Mouse (Mus musculus) midbrain, embryonic 10.5 days (tissue): Measurements from ENCODE around the gene Exoc4. TPM values are rescaled to one million over a fixed set of nuclear protein-coding genes. Genes with fewer than 3 reads are reported as not detected.
A peak's percentile ranks its signal among the peaks of the same experiment; 100 is the strongest.

Experiments
- DNase-seq: peaks from one replicate; pipeline ENCODE4 v3.0.0-alpha.2; 2017; ENCODE audit warnings: low spot score
- H3K27ac ChIP-seq: fragments of 300-500 bp; sonication (generic); replicated peaks from 2 replicates; pipeline ENCODE4 v1.5.1; 2016; ENCODE audit warnings: mild to moderate bottlenecking
- H3K27me3 ChIP-seq: fragments of 300-500 bp; sonication (generic); 2 replicates; pipeline ENCODE4 v1.6.1; 2016; ENCODE audit warnings: low read depth, mild to moderate bottlenecking; ENCODE audit not compliant: poor library complexity, severe bottlenecking
- H3K36me3 ChIP-seq: fragments of 300-500 bp; sonication (generic); 2 replicates; pipeline ENCODE4 v1.6.1; 2016; ENCODE audit warnings: mild to moderate bottlenecking, moderate library complexity
- H3K4me1 ChIP-seq: fragments of 300-500 bp; sonication (generic); 2 replicates; pipeline ENCODE4 v1.6.1; 2016
- H3K4me3 ChIP-seq: fragments of 300-500 bp; sonication (generic); 2 replicates; pipeline ENCODE4 v1.5.1; 2016; ENCODE audit warnings: mild to moderate bottlenecking, moderate library complexity
- H3K9me3 ChIP-seq: fragments of 300-500 bp; sonication (generic); replicated peaks from 2 replicates; pipeline ENCODE4 v1.6.1; 2016; ENCODE audit warnings: mild to moderate bottlenecking
- WGBS: fragments of 180-500 bp; shearing (Covaris S2); methylation state at CpG from one replicate; pipeline ENCODE4 v1.1.7; 2016; 5-methylcytosine and 5-hydroxymethylcytosine counted together
- polyA plus RNA-seq: library from polyadenylated mRNA; unstranded; fragments of >200 nt; fragmentation: Nextera tagmentation; extraction: Ambion mirVana; gene quantifications from 2 replicates; pipeline ENCODE4 v1.2.1, GENCODE M21; 2016

Exoc4 gene
- polyA plus RNA-seq, 1 experiment from 2014 or later = 36.2 TPM

- no peak overlapping the region for H3K27ac ChIP-seq
- no peaks in the 10 kb centered on the region for H3K36me3 ChIP-seq
- no peaks in the 10 kb centered on the region for H3K27me3 ChIP-seq
- 0 out of 2 replicates have a peak, but pooled peaks cover 3% of the 10 kb centered on the region for H3K4me1 ChIP-seq
- no peaks in the 10 kb centered on the region for H3K9me3 ChIP-seq
- no peak for DNase-seq
- no peak overlapping the region for H3K4me3 ChIP-seq
Observed at GRCm38 (mm10) chr6:33761557-33761956, 512.7 kb downstream of the Exoc4 start.

- H3K27ac ChIP-seq = no peak overlapping the region
- H3K4me1 ChIP-seq = 0 out of 2 replicates have a peak, but pooled peaks cover 3% of the 10 kb centered on the region
Observed at GRCm38 (mm10) chr6:33763245-33763644, 514.4 kb downstream of the Exoc4 start.

GRCm38 (mm10) chr6:33763970-33764369 lies 515.1 kb downstream of the Exoc4 start:
- no peaks in the 10 kb centered on the region for H3K27me3 ChIP-seq
- H3K27ac ChIP-seq = 0 out of 2 replicates have a peak overlapping the region, but pooled peaks have one; percentile 28
- DNase-seq = no peak
- H3K4me1 ChIP-seq = 0 out of 2 replicates have a peak, but pooled peaks cover 3% of the 10 kb centered on the region
- no peak overlapping the region for H3K4me3 ChIP-seq
- WGBS = 77% methylated on average over 3 of the region's 3 CpGs
- H3K36me3 ChIP-seq = no peaks in the 10 kb centered on the region
- no peaks in the 10 kb centered on the region for H3K9me3 ChIP-seq

More at GRCm38 (mm10) chr6:33763245-33763644, 514.4 kb downstream of the Exoc4 start:
- Histone ChIP-seq H3K27me3 (no peaks in the 10 kb centered on the region), H3K4me3 (no peak overlapping the region), H3K36me3 (no peaks in the 10 kb centered on the region), H3K9me3 (no peaks in the 10 kb centered on the region)
- DNase-seq = no peak
- 85% methylated on average over 4 of the region's 4 CpGs for WGBS

GRCm38 (mm10) chr6:33769251-33769650 lies 520.4 kb downstream of the Exoc4 start:
- Histone ChIP-seq H3K4me1 (0 out of 2 replicates have a peak, but pooled peaks cover 3% of the 10 kb centered on the region), H3K36me3 (no peaks in the 10 kb centered on the region), H3K9me3 (no peaks in the 10 kb centered on the region), H3K27me3 (no peaks in the 10 kb centered on the region), H3K27ac (no peak overlapping the region), H3K4me3 (no peak overlapping the region)
- WGBS = 74% methylated on average over 3 of the region's 3 CpGs
- DNase-seq = no peak

- no peaks in the 10 kb centered on the region for H3K27me3 ChIP-seq
- no peaks in the 10 kb centered on the region for H3K9me3 ChIP-seq
Observed at GRCm38 (mm10) chr6:33770021-33770420, 521.1 kb downstream of the Exoc4 start.

GRCm38 (mm10) chr6:33772551-33773315 lies 523.8 kb downstream of the Exoc4 start:
- no peak for DNase-seq
- Histone ChIP-seq H3K36me3 (0 out of 2 replicates have a peak, but pooled peaks cover 3% of the 10 kb centered on the region), H3K4me3 (no peak overlapping the region), H3K27me3 (no peaks in the 10 kb centered on the region), H3K27ac (no peak overlapping the region), H3K4me1 (0 out of 2 replicates have a peak, but pooled peaks cover 3% of the 10 kb centered on the region), H3K9me3 (no peaks in the 10 kb centered on the region)
- WGBS = 83% methylated on average over 9 of the region's 9 CpGs

More at GRCm38 (mm10) chr6:33770021-33770420, 521.1 kb downstream of the Exoc4 start:
- Histone ChIP-seq H3K27ac (no peak overlapping the region), H3K4me3 (no peak overlapping the region), H3K4me1 (0 out of 2 replicates have a peak, but pooled peaks cover 3% of the 10 kb centered on the region), H3K36me3 (no peaks in the 10 kb centered on the region)
- 86% methylated on average over 2 of the region's 2 CpGs for WGBS
- DNase-seq = no peak

GRCm38 (mm10) chr6:33792604-33793003 lies 543.7 kb downstream of the Exoc4 start:
- Histone ChIP-seq H3K9me3 (no peaks in the 10 kb centered on the region), H3K36me3 (no peaks in the 10 kb centered on the region), H3K27ac (no peak overlapping the region), H3K4me1 (no peaks in the 10 kb centered on the region), H3K4me3 (no peak overlapping the region), H3K27me3 (no peaks in the 10 kb centered on the region)
- no peak for DNase-seq
- WGBS = 91% methylated on average over 2 of the region's 2 CpGs

GRCm38 (mm10) chr6:33801254-33801653 lies 552.4 kb downstream of the Exoc4 start:
- Histone ChIP-seq H3K36me3 (no peaks in the 10 kb centered on the region), H3K27ac (no peak overlapping the region), H3K4me3 (no peak overlapping the region), H3K9me3 (no peaks in the 10 kb centered on the region), H3K4me1 (peaks cover 8% of the 10 kb centered on the region), H3K27me3 (no peaks in the 10 kb centered on the region)
- 94% methylated on average over 3 of the region's 3 CpGs for WGBS
- no peak for DNase-seq

- WGBS = 55% methylated on average over 3 of the region's 3 CpGs
- H3K27ac ChIP-seq = no peak overlapping the region
- no peak for DNase-seq
- no peaks in the 10 kb centered on the region for H3K9me3 ChIP-seq
- no peaks in the 10 kb centered on the region for H3K36me3 ChIP-seq
- peaks cover 8% of the 10 kb centered on the region for H3K4me1 ChIP-seq
- H3K4me3 ChIP-seq = no peak overlapping the region
- no peaks in the 10 kb centered on the region for H3K27me3 ChIP-seq
Observed at GRCm38 (mm10) chr6:33803481-33804098, 554.7 kb downstream of the Exoc4 start.

- Histone ChIP-seq H3K36me3 (no peaks in the 10 kb centered on the region), H3K4me1 (peaks cover 8% of the 10 kb centered on the region), H3K9me3 (no peaks in the 10 kb centered on the region), H3K27ac (no peak overlapping the region), H3K4me3 (no peak overlapping the region), H3K27me3 (no peaks in the 10 kb centered on the region)
- WGBS = 88% methylated on average over 2 of the region's 2 CpGs
- no peak for DNase-seq
Observed at GRCm38 (mm10) chr6:33804775-33805174, 555.9 kb downstream of the Exoc4 start.

GRCm38 (mm10) chr6:33806072-33806782 lies 557.3 kb downstream of the Exoc4 start:
- Histone ChIP-seq H3K27ac (no peak overlapping the region), H3K4me3 (no peak overlapping the region), H3K9me3 (no peaks in the 10 kb centered on the region), H3K4me1 (peaks cover 8% of the 10 kb centered on the region), H3K27me3 (no peaks in the 10 kb centered on the region), H3K36me3 (no peaks in the 10 kb centered on the region)
- WGBS = 90% methylated on average over 3 of the region's 3 CpGs
- no peak for DNase-seq

- 72% methylated on average over 2 of the region's 2 CpGs for WGBS
- Histone ChIP-seq H3K36me3 (no peaks in the 10 kb centered on the region), H3K4me1 (peaks cover 5% of the 10 kb centered on the region; the same call in 1 of the 2 replicates), H3K27me3 (no peaks in the 10 kb centered on the region), H3K4me3 (no peak overlapping the region), H3K27ac (no peak overlapping the region), H3K9me3 (no peaks in the 10 kb centered on the region)
- no peak for DNase-seq
Observed at GRCm38 (mm10) chr6:33814386-33814785, 565.5 kb downstream of the Exoc4 start.
